Mouse (Mus musculus): Measurements from ENCODE around the gene Thsd1. TPM values are rescaled to one million over a fixed set of nuclear protein-coding genes. Genes with fewer than 3 reads are reported as not detected.

Thsd1 gene
- total RNA-seq (2021) = 1 to 10 TPM; 4.8 TPM
- polyA plus RNA-seq (2012; rRNA removed) = 4.4 and 6.2 TPM in 2 replicates
- long read RNA-seq, full-length matches to known transcripts = 5 of 8 reads
- long read RNA-seq, partial matches to known transcripts = 0 of 8 reads
- long read RNA-seq, other reads (novel, unspliced or antisense) = 3 of 8 reads

- Histone ChIP-seq H3K27ac (peak within 1 kb of the TSS; percentile 84), H3K4me3 (peak within 1 kb of the TSS; percentile 36), H3K27me3 (ENCODE audit: control insufficient read depth, insufficient read depth, low read length) (no peaks in the 10 kb centered on the region), H3K4me1 (ENCODE audit: control insufficient read depth, insufficient read depth, low read length) (peaks cover 4% of the 10 kb centered on the region), H3K79me2 (replicated peaks; ENCODE audit: control insufficient read depth, insufficient read depth, low read length) (no peaks in the 10 kb centered on the region; the same call in 1 of the 2 replicates), H3K9ac (ENCODE audit: low read depth, low read length) (peak within 1 kb of the TSS; percentile 60), H3K36me3 (ENCODE audit: control insufficient read depth, insufficient read depth, low read length) (peaks cover 9% of the 10 kb centered on the region; the same call in 1 of the 2 replicates)
- WGBS = 2% methylated on average over 39 of the region's 39 CpGs
- intact Hi-C loops (cut with DNase I) = no loop called here
- peak; percentile 83 to 87 for DNase-seq
- TF ChIP-seq POLR2A (IDR thresholded peaks at IDR 0.05; ENCODE audit: insufficient read depth, low read depth, low read length) (peak; percentile 61), CTCF (IDR thresholded peaks at IDR 0.05) (no peak), EP300 (IDR thresholded peaks at IDR 0.05; ENCODE audit: insufficient read depth, low read depth, low read length) (peak; percentile 59)
These were observed at the start of gene Thsd1 for GRCm38 (mm10) chr8:22227061-22227877. TSS of gene Thsd1 (plus strand) at chr8:22227313.

- Histone ChIP-seq H3K27ac (no peak overlapping the region), H3K9ac (ENCODE audit: low read depth, low read length) (no peak overlapping the region), H3K4me3 (peak overlapping the region; percentile 69), H3K79me2 (replicated peaks; ENCODE audit: control insufficient read depth, insufficient read depth, low read length) (no peaks in the 10 kb centered on the region), H3K36me3 (ENCODE audit: control insufficient read depth, insufficient read depth, low read length) (no peaks in the 10 kb centered on the region), H3K27me3 (ENCODE audit: control insufficient read depth, insufficient read depth, low read length) (no peaks in the 10 kb centered on the region), H3K4me1 (ENCODE audit: control insufficient read depth, insufficient read depth, low read length) (peaks cover 2% of the 10 kb centered on the region; the same call in 1 of the 2 replicates)
- DNase-seq = no peak
- intact Hi-C loops (cut with DNase I) = loop anchor here (2.0 to 5.0 kb wide), 2 partner anchors 18 to 128 kb away; partner anchors contain the start of gene Nek3
- 6% methylated on average over 3 of the region's 3 CpGs for WGBS
- TF ChIP-seq CTCF (IDR thresholded peaks at IDR 0.05) = no peak
- no peak for TF ChIP-seq EP300 (IDR thresholded peaks at IDR 0.05; ENCODE audit: insufficient read depth, low read depth, low read length)
- TF ChIP-seq POLR2A (IDR thresholded peaks at IDR 0.05; ENCODE audit: insufficient read depth, low read depth, low read length) = no peak
These were observed 42.2 kb upstream of the Thsd1 start for GRCm38 (mm10) chr8:22184884-22185283.

DNA sequence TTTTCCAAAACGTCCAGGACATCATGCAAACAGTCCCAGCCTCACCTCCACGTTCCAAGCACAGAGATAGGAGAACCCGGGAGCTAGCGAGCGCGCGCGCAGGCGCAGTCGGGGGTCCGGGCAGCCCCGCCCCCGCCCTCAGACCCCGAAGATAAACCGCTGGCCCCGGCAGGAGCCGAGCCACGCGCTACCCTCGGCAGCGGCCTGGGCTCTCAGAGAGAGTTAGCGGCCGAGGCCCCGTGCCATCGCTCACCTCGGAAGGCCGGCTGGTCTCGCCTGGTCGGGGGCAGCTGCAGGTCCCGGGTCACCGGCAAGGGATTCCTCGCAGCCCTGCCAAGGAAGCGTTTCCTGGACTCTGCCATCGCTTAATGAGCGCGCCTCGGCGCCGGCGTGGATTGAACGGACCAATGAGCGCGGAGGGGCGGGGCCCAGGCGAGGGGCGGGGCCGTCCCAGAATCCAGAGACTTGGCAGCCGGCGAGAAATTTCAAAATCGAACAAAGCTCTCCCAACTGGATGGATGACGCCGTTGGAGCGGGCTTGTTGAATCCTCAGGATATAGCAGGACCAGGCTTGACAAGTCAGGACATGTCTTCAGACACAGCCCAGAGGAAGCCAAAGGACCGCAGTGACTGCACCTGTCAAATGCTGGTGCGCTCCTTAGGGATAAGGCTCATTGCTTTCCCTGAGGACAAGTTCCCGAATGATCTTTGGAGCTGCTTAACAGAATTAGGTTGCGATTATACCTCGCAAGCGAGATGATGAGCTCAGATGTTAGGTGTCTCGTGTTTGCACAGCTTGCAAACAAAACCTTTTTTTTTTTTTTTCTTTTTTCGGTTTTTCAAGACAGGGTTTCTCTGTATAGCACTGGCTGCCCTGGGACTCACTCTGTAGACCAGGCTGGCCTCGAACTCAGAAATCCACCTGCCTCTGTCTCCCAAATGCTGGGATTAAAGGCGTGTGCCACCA is 41.4 kb upstream of the Thsd1 start, which contains the start of gene Ckap2:
Gene Ckap2 (minus strand): TSS at position 389 of the 967 bp plus-strand sequence.
- Histone ChIP-seq H3K27me3 (ENCODE audit: control insufficient read depth, insufficient read depth, low read length) (no peaks in the 10 kb centered on the region), H3K36me3 (ENCODE audit: control insufficient read depth, insufficient read depth, low read length) (no peaks in the 10 kb centered on the region), H3K4me1 (ENCODE audit: control insufficient read depth, insufficient read depth, low read length) (peaks cover 2% of the 10 kb centered on the region; the same call in 1 of the 2 replicates), H3K9ac (ENCODE audit: low read depth, low read length) (peak within 1 kb of the TSS; percentile 53), H3K27ac (no peak within 1 kb of the TSS), H3K79me2 (replicated peaks; ENCODE audit: control insufficient read depth, insufficient read depth, low read length) (no peaks in the 10 kb centered on the region), H3K4me3 (peak within 1 kb of the TSS; percentile 69)
- intact Hi-C loops (cut with DNase I) = loop anchor here (2.0 kb wide), 1 partner anchor 19 kb away; the partner anchor contains the start of gene Nek3
- WGBS = 3% methylated on average over 63 of the region's 63 CpGs
- peak; percentile 90 for DNase-seq
- TF ChIP-seq POLR2A (IDR thresholded peaks at IDR 0.05; ENCODE audit: insufficient read depth, low read depth, low read length) (no peak), CTCF (IDR thresholded peaks at IDR 0.05) (no peak), EP300 (IDR thresholded peaks at IDR 0.05; ENCODE audit: insufficient read depth, low read depth, low read length) (no peak)

DNA sequence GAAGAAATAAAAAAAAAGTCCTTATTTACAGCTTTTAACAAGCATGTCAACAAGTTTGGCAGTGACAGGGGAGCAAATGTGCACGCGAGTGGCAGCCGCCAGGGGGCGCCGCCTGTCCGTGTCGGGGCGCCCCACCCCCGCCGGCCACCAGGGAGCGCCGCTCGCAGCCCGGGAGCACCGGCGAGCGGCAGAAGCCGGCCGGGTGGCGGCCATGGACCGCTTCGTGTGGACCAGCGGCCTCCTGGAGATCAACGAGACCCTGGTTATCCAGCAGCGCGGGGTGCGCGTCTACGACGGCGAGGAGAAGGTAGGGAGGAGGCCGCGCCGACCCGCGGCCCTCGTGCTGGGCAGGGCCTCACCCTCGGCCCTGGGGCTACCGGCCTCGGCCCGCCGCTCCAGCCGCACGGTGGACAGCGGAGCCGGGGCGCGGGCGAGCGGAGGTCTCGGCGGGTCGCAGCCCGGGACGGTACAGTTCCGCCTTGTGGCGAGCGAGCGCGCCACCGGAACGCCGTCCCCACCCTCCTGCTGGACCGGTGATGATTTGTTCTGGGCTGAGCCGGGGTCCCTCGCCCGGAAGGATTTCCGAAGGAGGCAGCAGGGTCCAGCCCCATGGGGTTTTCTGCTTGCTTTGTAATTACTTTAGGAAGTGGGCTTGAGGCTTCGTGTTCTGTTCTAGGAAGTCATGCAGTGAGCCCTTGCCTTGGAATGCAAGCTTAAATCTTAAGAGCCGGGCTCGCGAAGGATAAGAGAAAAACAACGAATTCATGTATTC is 34.3 kb upstream of the Thsd1 start, which contains the start of gene Vps36:
Gene Vps36 (plus strand): TSS at position 150 of the 772 bp plus-strand sequence.
- intact Hi-C loops (cut with DNase I) = loop anchor here (1.0 to 10.0 kb wide), 5 partner anchors 35 to 204 kb away; partner anchors contain the start of gene Slc25a15
- under 1% methylated on average over 73 of the region's 73 CpGs for WGBS

More for the DNA sequence above, 34.3 kb upstream of the Thsd1 start, which contains the start of gene Vps36:
- Histone ChIP-seq H3K79me2 (replicated peaks; ENCODE audit: control insufficient read depth, insufficient read depth, low read length) (peaks cover 4% of the 10 kb centered on the region; the same call in 1 of the 2 replicates), H3K27me3 (ENCODE audit: control insufficient read depth, insufficient read depth, low read length) (no peaks in the 10 kb centered on the region), H3K4me1 (ENCODE audit: control insufficient read depth, insufficient read depth, low read length) (no peaks in the 10 kb centered on the region; the same call in 1 of the 2 replicates), H3K4me3 (peak within 1 kb of the TSS; percentile 81), H3K9ac (ENCODE audit: low read depth, low read length) (peak within 1 kb of the TSS; percentile 99), H3K27ac (peak within 1 kb of the TSS; percentile 99), H3K36me3 (ENCODE audit: control insufficient read depth, insufficient read depth, low read length) (0 out of 2 replicates have a peak, but pooled peaks cover 2% of the 10 kb centered on the region)
- peak; percentile 93 to 95 for DNase-seq
- TF ChIP-seq POLR2A (IDR thresholded peaks at IDR 0.05; ENCODE audit: insufficient read depth, low read depth, low read length) (peak; percentile 52; the same call in 1 of the 2 replicates), EP300 (IDR thresholded peaks at IDR 0.05; ENCODE audit: insufficient read depth, low read depth, low read length) (no peak), CTCF (IDR thresholded peaks at IDR 0.05) (peak; percentile 96)
